Mouse (Mus musculus) E14TG2a.4 (cell line): ENCODE measurements around the gene Prm1.

Experiments
- CTCF ChIP-seq: conservative IDR thresholded peaks from 2 replicates; pipeline ENCODE4 v1.5.1; 2014; ENCODE audit warnings: low read length
- POU5F1 ChIP-seq: IDR thresholded peaks from 2 replicates; pipeline ENCODE4 v1.6.1; 2014; ENCODE audit warnings: low read length, borderline replicate concordance

DNA sequence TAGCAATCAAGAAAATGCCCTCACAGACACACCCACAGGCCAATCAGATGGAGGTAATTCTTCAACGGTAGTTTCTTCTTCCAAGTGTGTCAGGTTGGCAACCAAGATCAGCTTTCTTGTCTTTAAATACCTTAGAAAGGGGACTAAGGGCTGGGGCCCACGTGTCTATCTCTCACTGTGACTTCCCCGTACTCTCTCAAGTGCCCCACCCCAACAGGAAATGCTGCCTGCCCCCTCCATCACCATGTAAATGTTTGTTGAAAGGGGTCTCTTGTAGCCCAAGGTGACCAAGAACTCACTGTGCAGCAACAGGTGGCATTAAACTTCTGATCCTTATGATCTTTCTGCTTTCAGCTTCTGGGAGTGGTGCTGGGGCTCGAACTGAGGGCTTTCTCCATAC, 8.1 kb upstream of the Prm1 start:
- TF ChIP-seq POU5F1 = no peak
- no peak for TF ChIP-seq CTCF
